Mouse (Mus musculus) liver, adult (tissue): ENCODE measurements at regions not wholly inside any gene's neighbourhood (a gene's known extent, or its start where the extent isn't known, plus 50 kb on each side); places are given as distances from the start of the nearest gene placed in this dataset.

ENCODE experiments used
- GATA4 ChIP-seq: IDR thresholded peaks from 2 replicates; pipeline ENCODE4 v1.6.1; 2014; ENCODE audit warnings: mild to moderate bottlenecking, low read length; ENCODE audit not compliant: insufficient replicate concordance

DNA sequence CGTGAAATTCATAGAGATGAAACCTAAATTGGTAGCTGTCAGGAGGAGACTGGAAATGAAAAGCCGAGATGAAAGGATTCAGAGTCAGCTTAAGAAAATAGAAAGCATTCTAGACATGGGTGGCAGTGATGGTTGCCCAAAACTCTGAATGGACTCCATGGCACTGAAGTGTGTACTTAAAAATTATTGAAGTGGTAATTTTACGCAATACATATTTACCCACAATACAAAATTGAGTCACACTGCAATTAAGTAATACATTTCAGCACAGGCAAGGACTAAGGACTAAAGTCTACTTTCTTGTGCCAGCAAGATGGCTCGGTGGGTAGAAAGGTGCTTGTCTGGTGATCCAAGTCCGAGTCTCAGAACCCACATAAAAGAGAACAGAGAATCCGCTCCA lies 120.4 kb upstream of the Cadm1 start:
- no peak for TF ChIP-seq GATA4

DNA sequence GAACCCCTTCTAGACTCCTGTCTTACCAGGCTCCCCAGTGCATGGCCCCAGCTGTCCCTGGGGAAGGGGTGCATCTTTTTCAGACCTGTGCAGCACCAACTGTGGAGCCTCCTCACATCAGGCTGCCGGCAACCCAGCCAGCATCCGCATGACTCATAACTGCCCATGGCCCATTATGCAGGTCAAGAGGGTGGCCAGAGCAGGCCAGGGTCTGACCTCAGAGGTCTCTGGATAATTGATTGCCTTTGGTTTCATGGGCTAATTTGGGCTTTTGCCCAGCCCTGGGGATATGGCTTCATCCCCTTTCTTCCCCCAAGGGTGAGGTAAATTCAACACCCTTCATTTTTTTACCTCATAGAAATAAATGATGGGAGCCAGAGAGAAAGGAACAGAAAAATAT lies 117.2 kb upstream of the Cadm1 start:
- no peak for TF ChIP-seq GATA4

DNA sequence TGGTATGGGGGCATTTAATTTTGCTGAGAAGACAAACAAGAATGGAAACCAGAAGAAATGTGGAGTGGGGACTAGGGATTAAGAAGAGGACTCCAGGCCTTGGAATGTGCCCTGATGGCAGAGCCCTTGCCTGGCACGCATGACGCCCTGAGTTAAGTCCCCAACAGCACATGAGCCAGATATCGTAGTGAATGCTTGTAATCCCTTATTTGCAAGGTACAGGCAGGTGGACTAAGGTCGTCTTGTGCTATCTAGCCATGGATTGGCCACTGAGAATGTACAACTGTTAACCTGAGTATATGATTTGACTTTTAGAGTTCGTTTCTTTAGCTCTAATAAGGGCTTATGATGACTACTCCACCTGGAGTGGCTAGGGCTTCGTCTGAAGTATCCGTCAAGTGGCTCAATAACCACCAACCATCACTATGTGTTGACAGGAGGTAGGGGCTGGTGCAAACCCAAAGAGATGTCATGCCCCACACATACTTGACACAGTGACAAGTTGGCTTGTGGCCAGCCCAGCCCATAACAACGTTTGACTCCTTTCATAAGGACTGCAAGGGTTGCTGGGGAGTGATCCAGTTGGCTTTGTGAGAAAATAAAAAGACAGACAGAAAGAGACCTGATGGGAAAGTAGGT lies 115.5 kb upstream of the Cadm1 start:
- no peak for TF ChIP-seq GATA4

- no peak for TF ChIP-seq GATA4
Observed at GRCm38 (mm10) chr9:47422151-47422599, 107.8 kb upstream of the Cadm1 start.

DNA sequence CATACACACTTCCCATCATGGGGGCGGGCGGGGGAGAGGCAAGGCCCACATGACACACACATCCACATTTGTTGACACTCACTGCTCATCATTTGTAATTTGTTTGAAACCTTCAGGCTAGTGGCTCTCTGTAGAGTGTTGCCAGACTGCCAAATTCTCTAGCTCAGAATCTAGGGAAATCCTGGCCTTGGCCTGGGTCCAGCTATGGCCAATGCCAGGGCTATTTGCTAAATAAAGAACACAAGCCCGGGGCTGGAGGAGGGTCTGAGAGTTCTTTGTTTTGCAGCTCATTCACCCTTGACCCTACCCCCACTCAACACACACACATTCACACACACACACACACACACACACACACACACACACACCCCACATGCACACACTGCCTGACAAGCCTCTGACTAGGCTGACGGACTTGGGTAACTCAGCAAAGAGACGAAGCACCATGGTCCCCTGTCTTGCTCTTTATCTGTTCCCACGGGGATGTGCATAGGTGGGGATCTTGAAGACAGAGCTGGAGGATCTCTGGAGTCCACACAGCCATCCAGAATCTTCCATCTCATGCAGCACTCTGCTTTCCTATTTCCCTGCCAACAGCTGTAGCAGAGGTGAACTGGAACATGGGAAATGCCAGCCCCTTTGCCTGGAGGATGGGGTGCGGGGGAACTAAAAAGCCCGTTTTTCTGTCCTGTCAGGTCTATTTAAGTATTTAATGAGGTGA lies 107.1 kb upstream of the Cadm1 start:
- TF ChIP-seq GATA4 = no peak; the same call in 1 of the 2 replicates

DNA sequence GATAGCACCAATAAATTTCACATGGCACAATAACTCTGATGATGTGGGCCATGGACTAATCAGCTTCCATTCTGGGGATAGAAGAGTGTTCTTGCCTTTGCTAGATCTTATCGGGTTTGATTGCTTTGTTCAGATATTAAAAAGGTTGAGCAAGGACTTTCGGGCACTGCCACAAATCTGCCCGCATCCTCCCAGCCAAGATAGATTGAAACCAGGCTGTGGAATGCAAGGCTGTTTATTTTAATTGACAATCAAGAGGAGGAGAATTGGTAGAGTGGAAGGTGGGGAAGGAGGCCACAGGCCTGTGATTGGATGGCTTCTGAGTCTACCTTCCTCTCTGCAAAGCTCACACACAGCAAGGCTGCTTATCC lies 106.5 kb upstream of the Cadm1 start:
- TF ChIP-seq GATA4 = peak; percentile 94; the same call in 1 of the 2 replicates

- TF ChIP-seq GATA4 = no peak
Observed at GRCm38 (mm10) chr9:47424191-47424590, 105.8 kb upstream of the Cadm1 start.

DNA sequence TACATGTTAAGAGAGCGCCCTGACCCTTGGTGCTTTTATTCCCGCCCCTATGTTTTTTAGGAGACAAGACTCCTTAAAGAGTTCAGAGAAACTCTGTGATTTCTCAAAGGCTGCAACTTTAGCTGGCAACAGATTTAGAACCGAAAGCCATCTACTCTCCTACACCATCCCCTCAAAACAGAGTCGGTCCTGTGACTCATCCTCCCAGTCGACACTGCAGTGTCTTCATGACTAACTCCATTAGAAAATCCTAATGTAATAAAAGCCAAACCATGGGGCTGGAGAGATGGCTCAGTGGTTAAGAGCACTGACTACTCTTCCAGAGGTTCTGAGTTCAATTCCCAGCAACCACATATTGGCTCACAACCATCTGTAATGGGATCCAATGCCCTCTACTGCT lies 103.3 kb upstream of the Cadm1 start:
- no peak for TF ChIP-seq GATA4

- peak; percentile 6; the same call in 1 of the 2 replicates for TF ChIP-seq GATA4
Observed at GRCm38 (mm10) chr9:47428710-47429341, 101.1 kb upstream of the Cadm1 start.

DNA sequence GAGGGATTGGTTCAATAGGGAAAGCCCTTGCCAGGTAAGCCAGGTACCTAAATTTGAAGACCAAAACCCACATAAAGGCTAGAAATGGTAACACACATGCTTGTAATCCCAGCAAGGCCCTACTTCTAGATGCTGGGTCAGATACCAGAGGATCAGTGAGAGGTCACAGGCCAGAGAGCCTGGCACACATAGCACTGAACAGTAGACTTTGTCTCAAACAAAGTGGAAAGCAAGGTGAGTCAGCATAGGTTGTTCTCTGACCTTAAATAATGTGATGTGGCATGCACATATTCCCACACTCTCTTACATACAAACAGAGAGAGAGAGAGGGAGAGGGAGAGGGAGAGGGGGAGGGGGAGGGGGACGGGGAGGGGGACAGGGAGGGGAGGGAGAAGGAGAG lies 100.3 kb upstream of the Cadm1 start:
- peak; percentile 81; the same call in 1 of the 2 replicates for TF ChIP-seq GATA4

GRCm38 (mm10) chr9:47432715-47433114 lies 97.3 kb upstream of the Cadm1 start:
- no peak for TF ChIP-seq GATA4

GRCm38 (mm10) chr9:47433185-47433584 lies 96.8 kb upstream of the Cadm1 start:
- TF ChIP-seq GATA4 = peak; percentile 10; the same call in 1 of the 2 replicates

DNA sequence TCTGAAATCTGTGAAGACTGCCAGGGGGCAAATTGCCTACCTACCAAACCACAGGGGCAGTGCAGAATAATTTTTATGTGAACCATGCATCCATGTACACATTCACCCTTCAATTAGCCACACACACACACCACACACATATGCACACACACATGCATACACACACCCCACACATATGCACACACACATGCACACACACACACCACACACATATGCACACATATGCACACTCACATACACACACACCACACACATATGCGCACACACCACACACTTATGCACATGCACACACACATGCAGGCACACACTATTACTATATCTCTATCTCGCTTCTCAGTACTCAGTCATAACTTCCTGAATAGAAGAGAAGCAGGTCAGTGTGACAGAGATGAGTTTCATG lies 95.9 kb upstream of the Cadm1 start:
- no peak for TF ChIP-seq GATA4

DNA sequence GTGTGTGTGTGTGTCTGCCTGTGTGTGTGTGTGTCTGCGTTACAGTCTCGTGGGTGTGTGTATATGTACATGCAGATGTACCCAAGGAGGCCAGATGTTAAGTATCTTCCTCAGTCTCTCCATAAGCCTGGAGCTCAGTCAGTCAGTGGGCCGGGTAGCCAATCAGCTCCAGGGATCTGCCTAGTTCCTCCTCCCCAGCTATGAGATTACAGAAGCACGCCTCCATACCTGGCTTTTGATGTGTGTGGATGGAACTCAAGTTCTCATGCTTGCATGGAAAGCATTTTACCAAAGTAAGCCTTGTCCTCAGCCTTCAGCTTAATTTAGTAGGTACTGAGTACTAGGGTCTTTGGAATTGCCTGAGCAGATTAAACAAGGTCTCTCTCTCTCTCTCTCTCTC lies 91.0 kb upstream of the Cadm1 start:
- no peak for TF ChIP-seq GATA4

- TF ChIP-seq GATA4 = no peak
Observed at GRCm38 (mm10) chr9:47439506-47439905, 90.5 kb upstream of the Cadm1 start.

GRCm38 (mm10) chr9:47440128-47440527 lies 89.8 kb upstream of the Cadm1 start:
- no peak for TF ChIP-seq GATA4
